Mouse (Mus musculus) limb, embryonic 14.5 days (tissue): ENCODE data around the gene Vmn2r89. TPM values are rescaled to one million over a fixed set of nuclear protein-coding genes. Genes with fewer than 3 reads are reported as not detected.

Source experiments
- ATAC-seq: fragments of 200-750 bp; cut with Nextera tagmentation; 2 replicates; pipeline ENCODE4 v1.8.0; 2017; ENCODE audit warnings: low read depth, moderate number of reproducible peaks, moderate TSS enrichment; ENCODE audit not compliant: low FRiP score
- DNase-seq: peaks from one replicate; pipeline ENCODE4 v3.0.0-alpha.2; 2015; ENCODE audit warnings: low spot score
- H3K27ac ChIP-seq: fragments of 300-500 bp; sonication (generic); replicated peaks from 2 replicates; pipeline ENCODE4 v1.5.1; 2014; ENCODE audit warnings: low read depth, mild to moderate bottlenecking, low read length, moderate library complexity, mixed read lengths
- H3K27me3 ChIP-seq: fragments of 300-500 bp; sonication (generic); 2 replicates; pipeline ENCODE4 v1.6.1; 2014; ENCODE audit warnings: low read length, mixed read lengths; ENCODE audit not compliant: control insufficient read depth, insufficient read depth
- H3K36me3 ChIP-seq: fragments of 300-500 bp; sonication (generic); 2 replicates; pipeline ENCODE4 v1.6.1; 2014; ENCODE audit warnings: mild to moderate bottlenecking, low read length, moderate library complexity, mixed read lengths; ENCODE audit not compliant: control insufficient read depth, insufficient read depth
- H3K4me1 ChIP-seq: fragments of 300-500 bp; sonication (generic); 2 replicates; pipeline ENCODE4 v1.6.1; 2014; ENCODE audit warnings: antibody characterized with exemption, low read length, mixed read lengths; ENCODE audit not compliant: control insufficient read depth, insufficient read depth
- H3K4me2 ChIP-seq: fragments of 300-500 bp; sonication (generic); replicated peaks from 2 replicates; pipeline ENCODE4 v1.6.1; 2014; ENCODE audit warnings: low read depth, mild to moderate bottlenecking, low read length, moderate library complexity; ENCODE audit not compliant: severe bottlenecking
- H3K4me3 ChIP-seq: fragments of 300-500 bp; sonication (generic); replicated peaks from 2 replicates; pipeline ENCODE4 v1.5.1; 2014; ENCODE audit warnings: low read length
- H3K9ac ChIP-seq: fragments of 300-500 bp; sonication (generic); 2 replicates; pipeline ENCODE4 v1.6.1; 2014; ENCODE audit warnings: mild to moderate bottlenecking, low read depth, low read length, moderate library complexity; ENCODE audit not compliant: severe bottlenecking
- H3K9me3 ChIP-seq: fragments of 300-500 bp; sonication (generic); 2 replicates; pipeline ENCODE4 v1.6.1; 2016; ENCODE audit warnings: low read length; ENCODE audit not compliant: control insufficient read depth
- POLR2A ChIP-seq: fragments of 200-500 bp; IDR thresholded peaks from 2 replicates; pipeline ENCODE4 v1.8.0; 2012; ENCODE audit warnings: inconsistent platforms, mild to moderate bottlenecking, moderate library complexity, borderline replicate concordance; ENCODE audit not compliant: insufficient read depth, insufficient read length; ENCODE audit errors: extremely low read depth
- WGBS: fragments of 180-500 bp; shearing (Covaris S2); extraction: QIAGEN DNeasy Blood & Tissue Kit; methylation state at CpG from one replicate; pipeline ENCODE4 v1.1.7; 2014; 5-methylcytosine and 5-hydroxymethylcytosine counted together
- polyA plus RNA-seq, 2 experiments: library from polyadenylated mRNA; depleted of rRNA in 1 of 2; stranded (reverse) in 1 of 2; unstranded in 1 of 2; fragments of >200 nt; fragmentation: Nextera tagmentation in 1 of 2; extraction: Ambion mirVana in 1 of 2; gene quantifications; 2 replicates each; pipeline versions ENCODE4 v1.2.1 to v1.2.3; 2012 to 2014

Gene Vmn2r89
- polyA plus RNA-seq, 2 experiments: not detected

GRCm38 (mm10) chr14:51500461-51500860 is 48.8 kb downstream of the Vmn2r89 start:
- WGBS: 86% methylated on average over 4 of the region's 4 CpGs
- no peaks in the 10 kb centered on the region for H3K4me1 ChIP-seq
- H3K27me3 ChIP-seq: no peaks in the 10 kb centered on the region
- ATAC-seq: no peak
- no peaks in the 10 kb centered on the region for H3K36me3 ChIP-seq
- no peak for TF ChIP-seq POLR2A
- DNase-seq: no peak
- H3K27ac ChIP-seq: no peak overlapping the region
- H3K9me3 ChIP-seq: no peaks in the 10 kb centered on the region
- H3K9ac ChIP-seq: no peak overlapping the region
- no peak overlapping the region for H3K4me2 ChIP-seq
- no peak overlapping the region for H3K4me3 ChIP-seq

- no peak for ATAC-seq
These were observed 55.8 kb downstream of the Vmn2r89 start for GRCm38 (mm10) chr14:51507416-51507815.

More at GRCm38 (mm10) chr14:51507416-51507815, 55.8 kb downstream of the Vmn2r89 start:
- 96% methylated on average over 8 of the region's 8 CpGs for WGBS
- no peak for TF ChIP-seq POLR2A
- Histone ChIP-seq H3K4me2 (no peak overlapping the region), H3K4me1 (no peaks in the 10 kb centered on the region), H3K4me3 (no peak overlapping the region), H3K9me3 (no peaks in the 10 kb centered on the region), H3K9ac (no peak overlapping the region), H3K36me3 (no peaks in the 10 kb centered on the region), H3K27me3 (no peaks in the 10 kb centered on the region), H3K27ac (no peak overlapping the region)
- DNase-seq: no peak

Other genes with a start within 250 kb of the Vmn2r89 start
- gene Ear14, start 248.5 kb upstream of the Vmn2r89 start, polyA plus RNA-seq (2012; rRNA removed): not detected in 2 replicates
- gene Ear14, start 248.5 kb upstream of the Vmn2r89 start, polyA plus RNA-seq (2014; fragmentation: Nextera tagmentation; extraction: Ambion mirVana): not detected in 2 replicates
- not detected in 2 replicates for gene Rnase2a, start 195.7 kb upstream of the Vmn2r89 start, polyA plus RNA-seq (2012; rRNA removed)
- not detected in 2 replicates for gene Rnase2a, start 195.7 kb upstream of the Vmn2r89 start, polyA plus RNA-seq (2014; fragmentation: Nextera tagmentation; extraction: Ambion mirVana)
- gene Gm7247, start 90.1 kb upstream of the Vmn2r89 start, polyA plus RNA-seq (2012; rRNA removed): not detected in 2 replicates
- not detected in 2 replicates for gene Gm7247, start 90.1 kb upstream of the Vmn2r89 start, polyA plus RNA-seq (2014; fragmentation: Nextera tagmentation; extraction: Ambion mirVana)
- not detected in 2 replicates for gene Vmn2r88, start 41.0 kb upstream of the Vmn2r89 start, polyA plus RNA-seq (2012; rRNA removed)
- not detected in 2 replicates for gene Vmn2r88, start 41.0 kb upstream of the Vmn2r89 start, polyA plus RNA-seq (2014; fragmentation: Nextera tagmentation; extraction: Ambion mirVana)
- not detected in 2 replicates for gene Gm5622, start 100.9 kb downstream of the Vmn2r89 start, polyA plus RNA-seq (2012; rRNA removed)
- gene Gm5622, start 100.9 kb downstream of the Vmn2r89 start, polyA plus RNA-seq (2014; fragmentation: Nextera tagmentation; extraction: Ambion mirVana): not detected in 2 replicates
- not detected in 2 replicates for gene Gm17175, start 122.2 kb downstream of the Vmn2r89 start, polyA plus RNA-seq (2012; rRNA removed)
- not detected in 2 replicates for gene Gm17175, start 122.2 kb downstream of the Vmn2r89 start, polyA plus RNA-seq (2014; fragmentation: Nextera tagmentation; extraction: Ambion mirVana)
- gene Gm17174, start 140.3 kb downstream of the Vmn2r89 start, polyA plus RNA-seq (2012; rRNA removed): not detected in 2 replicates
- gene Gm17174, start 140.3 kb downstream of the Vmn2r89 start, polyA plus RNA-seq (2014; fragmentation: Nextera tagmentation; extraction: Ambion mirVana): not detected in 2 replicates
- not detected in 2 replicates for gene Gm17078, start 159.5 kb downstream of the Vmn2r89 start, polyA plus RNA-seq (2012; rRNA removed)
- gene Gm17078, start 159.5 kb downstream of the Vmn2r89 start, polyA plus RNA-seq (2014; fragmentation: Nextera tagmentation; extraction: Ambion mirVana): not detected in 2 replicates
- gene Gm4181, start 183.8 kb downstream of the Vmn2r89 start, polyA plus RNA-seq (2012; rRNA removed): not detected in 2 replicates
- gene Gm4181, start 183.8 kb downstream of the Vmn2r89 start, polyA plus RNA-seq (2014; fragmentation: Nextera tagmentation; extraction: Ambion mirVana): not detected in 2 replicates
- not detected in 2 replicates for gene Gm17079, start 243.6 kb downstream of the Vmn2r89 start, polyA plus RNA-seq (2012; rRNA removed)
- gene Gm17079, start 243.6 kb downstream of the Vmn2r89 start, polyA plus RNA-seq (2014; fragmentation: Nextera tagmentation; extraction: Ambion mirVana): not detected in 2 replicates